Mouse (Mus musculus) small intestine, adult 2 months (tissue): Measurements from ENCODE around the gene Otop2.

Experiments used
- CTCF ChIP-seq: fragments of 200-500 bp; IDR thresholded peaks from 2 replicates; pipeline ENCODE4 v1.5.1; 2012; ENCODE audit warnings: low read depth, mild to moderate bottlenecking, control low read depth, inconsistent platforms, low read length, moderate library complexity, mixed read lengths; ENCODE audit not compliant: insufficient replicate concordance, insufficient read length; ENCODE audit errors: extremely low read depth
- POLR2A ChIP-seq: fragments of 200-500 bp; IDR thresholded peaks from 2 replicates; pipeline ENCODE4 v1.6.1; 2012; ENCODE audit warnings: low read depth, mild to moderate bottlenecking, control low read depth, inconsistent platforms, low read length, moderate library complexity

DNA sequence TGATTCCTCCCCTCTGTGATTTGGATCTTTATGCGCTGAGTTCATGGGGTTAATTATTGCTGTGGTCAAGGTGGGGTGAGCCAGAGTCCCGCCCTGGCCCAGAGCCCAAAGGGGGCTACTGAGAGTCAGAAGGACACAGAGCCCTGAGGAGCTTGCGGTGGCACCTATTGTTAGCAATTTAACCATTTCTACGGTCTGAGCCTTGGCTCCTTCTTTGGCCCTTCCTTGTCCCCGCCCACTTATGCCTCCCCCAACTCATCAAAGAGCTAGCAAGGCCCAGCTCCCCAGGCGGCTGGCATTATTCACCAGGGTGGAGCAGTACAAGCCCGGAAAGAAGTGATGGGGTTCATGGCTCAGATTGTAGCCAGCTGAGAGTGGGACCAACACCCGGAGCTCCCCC is at the start of gene Otop2:
- TF ChIP-seq CTCF (no peak), POLR2A (no peak)
